Mouse (Mus musculus) liver, embryonic 14.5 days (tissue): ENCODE data around the gene Shld1.

Experiments
- CTCF ChIP-seq: IDR thresholded peaks from 2 replicates; pipeline ENCODE4 v1.5.1; 2016; ENCODE audit warnings: antibody characterized with exemption, low read depth, control low read depth
- EP300 ChIP-seq: IDR thresholded peaks from 2 replicates; pipeline ENCODE4 v1.6.1; 2016; ENCODE audit warnings: antibody characterized with exemption, low read depth

DNA sequence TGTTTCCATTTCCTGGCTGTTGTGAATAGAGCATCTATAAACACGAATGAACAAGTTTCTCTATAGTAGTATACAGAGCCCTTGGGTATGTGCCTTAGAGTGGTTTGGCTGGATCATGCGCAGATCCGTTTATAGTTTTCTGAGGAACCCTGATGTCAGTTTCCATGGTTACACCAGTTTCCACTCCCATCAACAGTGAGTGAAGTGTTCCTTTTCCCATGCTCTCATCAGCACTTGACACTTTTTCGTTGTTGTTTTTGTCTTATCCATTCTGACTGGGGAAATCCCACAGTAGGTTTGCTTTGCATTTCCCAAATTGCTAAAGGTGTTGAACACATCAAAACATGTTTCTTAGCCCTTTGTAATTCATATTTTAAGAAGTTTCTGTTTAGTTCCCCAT is 16.4 kb upstream of the Shld1 start:
- TF ChIP-seq CTCF (no peak), EP300 (no peak)
